Comparison of ENCODE assay signal across 8 mouse cellular contexts in genomic region chr4:138505171-138505870, GRCm38 (mm10). TPM values are rescaled to one million over a fixed set of nuclear protein-coding genes. Genes with fewer than 3 reads are reported as not detected.
DNase-seq lines count a peak whose midpoint lies in the region; ATAC-seq lines count a peak whose summit lies in the region.
"Had no signal": no experiment of that assay in that cellular context is flagged by ENCODE, and none has a peak within 500 bp of the region (broad histone marks: within the 10 kb centered on the region; RNA-seq: fewer than 3 reads in every experiment).

No protein-coding gene starts in this region.

- H3K27ac ChIP-seq in embryonic facial prominence, embryonic 12.5 days = no peak overlapping the region
- peak overlapping the region; percentile 87 for H3K27ac ChIP-seq in midbrain, embryonic 13.5 days

- peak; percentile 73 to 74 for DNase-seq in layer of hippocampus, postnatal 14 days (ENCODE audit: low spot score in 2 of 2)
- DNase-seq in layer of hippocampus, adult 9-10 months (ENCODE audit: low spot score) = no peak
- peak; percentile 62 for DNase-seq in R1 (ENCODE audit: low read depth, low spot score)
- DNase-seq in kidney, adult 9 months = peak; percentile 37

- H3K9ac ChIP-seq in embryonic facial prominence, embryonic 12.5 days = no peak overlapping the region
- peak overlapping the region; percentile 43; the same call in 1 of the 2 replicates for H3K9ac ChIP-seq in midbrain, embryonic 13.5 days (replicated peaks)

- 4% methylated on average over 10 of the region's 10 CpGs for WGBS in embryonic facial prominence, embryonic 12.5 days
- WGBS in midbrain, embryonic 13.5 days = 6% methylated on average over 10 of the region's 10 CpGs

- H3K4me2 ChIP-seq in embryonic facial prominence, embryonic 12.5 days (replicated peaks) = peak overlapping the region; percentile 26; the same call in 1 of the 2 replicates
- H3K4me2 ChIP-seq in midbrain, embryonic 13.5 days (replicated peaks) = peak overlapping the region; percentile 53

- peaks cover 6% of the 10 kb centered on the region; the same call in 1 of the 2 replicates for H3K4me1 ChIP-seq in embryonic facial prominence, embryonic 12.5 days
- peaks cover 38% of the 10 kb centered on the region for H3K4me1 ChIP-seq in midbrain, embryonic 13.5 days (replicated peaks)

- H3K27me3 ChIP-seq in embryonic facial prominence, embryonic 12.5 days = peaks cover 28% of the 10 kb centered on the region
- no peaks in the 10 kb centered on the region for H3K27me3 ChIP-seq in midbrain, embryonic 13.5 days

- no peaks in the 10 kb centered on the region for H3K36me3 ChIP-seq in embryonic facial prominence, embryonic 12.5 days
- no peaks in the 10 kb centered on the region for H3K36me3 ChIP-seq in midbrain, embryonic 13.5 days

- H3K9me3 ChIP-seq in embryonic facial prominence, embryonic 12.5 days = no peaks in the 10 kb centered on the region
- H3K9me3 ChIP-seq in midbrain, embryonic 13.5 days = no peaks in the 10 kb centered on the region

- no peak overlapping the region for H3K4me3 ChIP-seq in embryonic facial prominence, embryonic 12.5 days
- peak overlapping the region; percentile 27 for H3K4me3 ChIP-seq in midbrain, embryonic 13.5 days (replicated peaks)

- ATAC-seq in embryonic facial prominence, embryonic 12.5 days (ENCODE audit: insufficient number of reproducible peaks, insufficient read depth, low FRiP score, low TSS enrichment) = no peak
- ATAC-seq in midbrain, embryonic 13.5 days = peak; percentile 76
- no peak for ATAC-seq in activated CD4-positive, CD25-positive, alpha-beta regulatory T cell, adult 4 months

RNA-seq across cellular contexts. Expression of gene Camk2n1, which starts 51.2 kb away (rescaled TPM):
- total RNA-seq in layer of hippocampus, postnatal 14 days (2021) = 100 to 1,000 TPM; 211 to 242 TPM
- polyA plus RNA-seq in embryonic facial prominence, embryonic 12.5 days (2016; fragmentation: Nextera tagmentation; extraction: Ambion mirVana) = 2.5 and 2.8 TPM in 2 replicates
- polyA plus RNA-seq in midbrain, embryonic 13.5 days (2015; fragmentation: Nextera tagmentation; extraction: Ambion mirVana) = 13.0 and 13.4 TPM in 2 replicates
- polyA plus RNA-seq in activated CD4-positive, CD25-positive, alpha-beta regulatory T cell, adult 4 months (2017; shearing (Covaris generic)) = under 1 TPM; 0.38 to 0.80 TPM
- total RNA-seq: common myeloid progenitor, adult 5-6 weeks had no signal
